Mouse (Mus musculus): Measurements from ENCODE around the gene Dagla. TPM values are rescaled to one million over a fixed set of nuclear protein-coding genes. Genes with fewer than 3 reads are reported as not detected.

The Dagla gene
- polyA plus RNA-seq, 1 experiment, result 24.8 TPM

GRCm38 (mm10) chr19:10294631-10295562, 9.8 kb downstream of the Dagla start:
- TF ChIP-seq POLR2A (IDR thresholded peaks at IDR 0.05; ENCODE audit: borderline replicate concordance, extremely low read depth, insufficient read depth, insufficient read length, poor library complexity, severe bottlenecking), result no peak
- TF ChIP-seq CTCF (IDR thresholded peaks at IDR 0.05; ENCODE audit: borderline replicate concordance, extremely low read depth, insufficient read depth, insufficient read length), result no peak
- peak; percentile 62 for DNase-seq (ENCODE audit: low read depth)

GRCm38 (mm10) chr19:10293987-10294386, 10.7 kb downstream of the Dagla start:
- no peak for TF ChIP-seq CTCF (IDR thresholded peaks at IDR 0.05; ENCODE audit: borderline replicate concordance, extremely low read depth, insufficient read depth, insufficient read length)
- TF ChIP-seq POLR2A (IDR thresholded peaks at IDR 0.05; ENCODE audit: borderline replicate concordance, extremely low read depth, insufficient read depth, insufficient read length, poor library complexity, severe bottlenecking), result no peak
- DNase-seq (ENCODE audit: low read depth), result no peak

GRCm38 (mm10) chr19:10291896-10292490, 12.7 kb downstream of the Dagla start:
- DNase-seq (ENCODE audit: low read depth), result no peak
- no peak for TF ChIP-seq POLR2A (IDR thresholded peaks at IDR 0.05; ENCODE audit: borderline replicate concordance, extremely low read depth, insufficient read depth, insufficient read length, poor library complexity, severe bottlenecking)
- no peak for TF ChIP-seq CTCF (IDR thresholded peaks at IDR 0.05; ENCODE audit: borderline replicate concordance, extremely low read depth, insufficient read depth, insufficient read length)

- no peak for DNase-seq (ENCODE audit: low read depth)
- no peak for TF ChIP-seq POLR2A (IDR thresholded peaks at IDR 0.05; ENCODE audit: borderline replicate concordance, extremely low read depth, insufficient read depth, insufficient read length, poor library complexity, severe bottlenecking)
- TF ChIP-seq CTCF (IDR thresholded peaks at IDR 0.05; ENCODE audit: borderline replicate concordance, extremely low read depth, insufficient read depth, insufficient read length), result no peak
Measured at GRCm38 (mm10) chr19:10290153-10290945, 14.3 kb downstream of the Dagla start.

- no peak for TF ChIP-seq POLR2A (IDR thresholded peaks at IDR 0.05; ENCODE audit: borderline replicate concordance, extremely low read depth, insufficient read depth, insufficient read length, poor library complexity, severe bottlenecking)
- no peak for TF ChIP-seq CTCF (IDR thresholded peaks at IDR 0.05; ENCODE audit: borderline replicate concordance, extremely low read depth, insufficient read depth, insufficient read length)
- no peak for DNase-seq (ENCODE audit: low read depth)
Measured at GRCm38 (mm10) chr19:10289609-10290150, 15.0 kb downstream of the Dagla start.

- TF ChIP-seq CTCF (IDR thresholded peaks at IDR 0.05; ENCODE audit: borderline replicate concordance, extremely low read depth, insufficient read depth, insufficient read length), result no peak
- no peak for TF ChIP-seq POLR2A (IDR thresholded peaks at IDR 0.05; ENCODE audit: borderline replicate concordance, extremely low read depth, insufficient read depth, insufficient read length, poor library complexity, severe bottlenecking)
- no peak for DNase-seq (ENCODE audit: low read depth)
Measured at GRCm38 (mm10) chr19:10288125-10289040, 16.3 kb downstream of the Dagla start.

- TF ChIP-seq CTCF (IDR thresholded peaks at IDR 0.05; ENCODE audit: borderline replicate concordance, extremely low read depth, insufficient read depth, insufficient read length), result no peak
- TF ChIP-seq POLR2A (IDR thresholded peaks at IDR 0.05; ENCODE audit: borderline replicate concordance, extremely low read depth, insufficient read depth, insufficient read length, poor library complexity, severe bottlenecking), result no peak
- DNase-seq (ENCODE audit: low read depth), result no peak
Measured at GRCm38 (mm10) chr19:10286458-10286872, 18.2 kb downstream of the Dagla start.

GRCm38 (mm10) chr19:10280771-10281540, 23.7 kb downstream of the Dagla start:
- DNase-seq (ENCODE audit: low read depth), result no peak
- TF ChIP-seq POLR2A (IDR thresholded peaks at IDR 0.05; ENCODE audit: borderline replicate concordance, extremely low read depth, insufficient read depth, insufficient read length, poor library complexity, severe bottlenecking) (no peak), CTCF (IDR thresholded peaks at IDR 0.05; ENCODE audit: borderline replicate concordance, extremely low read depth, insufficient read depth, insufficient read length) (no peak)

- TF ChIP-seq POLR2A (IDR thresholded peaks at IDR 0.05; ENCODE audit: borderline replicate concordance, extremely low read depth, insufficient read depth, insufficient read length, poor library complexity, severe bottlenecking) (no peak), CTCF (IDR thresholded peaks at IDR 0.05; ENCODE audit: borderline replicate concordance, extremely low read depth, insufficient read depth, insufficient read length) (no peak)
- DNase-seq (ENCODE audit: low read depth), result no peak
Measured at GRCm38 (mm10) chr19:10279668-10280067, 25.0 kb downstream of the Dagla start.
